Mouse (Mus musculus) small intestine, adult 2 months (tissue): ENCODE data around the gene Ppp2r5c.

Experiments used
- CTCF ChIP-seq: fragments of 200-500 bp; IDR thresholded peaks from 2 replicates; pipeline ENCODE4 v1.5.1; 2012; ENCODE audit warnings: low read depth, mild to moderate bottlenecking, control low read depth, inconsistent platforms, low read length, moderate library complexity, mixed read lengths; ENCODE audit not compliant: insufficient replicate concordance, insufficient read length; ENCODE audit errors: extremely low read depth
- POLR2A ChIP-seq: fragments of 200-500 bp; IDR thresholded peaks from 2 replicates; pipeline ENCODE4 v1.6.1; 2012; ENCODE audit warnings: low read depth, mild to moderate bottlenecking, control low read depth, inconsistent platforms, low read length, moderate library complexity

DNA sequence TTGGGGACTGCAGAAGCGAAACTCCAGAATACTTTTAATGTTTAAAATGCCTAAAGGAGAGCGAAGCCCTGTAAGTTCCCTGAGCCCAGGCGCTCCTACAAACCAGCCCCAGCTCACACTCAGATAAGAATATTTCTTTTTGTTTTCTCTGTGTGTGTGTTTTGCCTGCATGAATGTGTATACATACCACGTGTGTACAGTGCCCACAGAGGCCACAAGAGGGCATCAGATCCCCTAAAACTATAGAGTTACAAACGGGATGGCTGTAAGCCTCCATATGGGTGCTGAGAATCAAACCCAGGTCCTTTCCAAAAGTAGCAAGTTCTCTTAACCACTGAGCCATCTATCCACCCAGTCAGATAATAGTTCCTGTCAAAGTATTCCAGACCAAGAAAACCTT, 46.0 kb upstream of the Ppp2r5c start:
- TF ChIP-seq CTCF (no peak), POLR2A (no peak)
